Mouse (Mus musculus) liver, embryonic 14.5 days (tissue): ENCODE data around the gene Appl1. TPM values are rescaled to one million over a fixed set of nuclear protein-coding genes. Genes with fewer than 3 reads are reported as not detected.

Experiments
- ATAC-seq: fragments of 200-750 bp; cut with Nextera tagmentation; 2 replicates; pipeline ENCODE4 v1.8.0; 2017; ENCODE audit warnings: moderate number of reproducible peaks, mild to moderate bottlenecking, moderate library complexity; ENCODE audit not compliant: insufficient read depth
- DNase-seq, 3 experiments: peaks; one replicate each; pipeline ENCODE4 v3.0.0-alpha.2; 2012 to 2013; ENCODE audit warnings: low read depth in 3 of 3, low spot score in 3 of 3
- H3K27ac ChIP-seq: fragments of 300-500 bp; sonication (generic); 2 replicates; pipeline ENCODE4 v1.5.1; 2014; ENCODE audit warnings: moderate library complexity, mild to moderate bottlenecking, control low read depth, inconsistent platforms
- H3K27me3 ChIP-seq: fragments of 300-500 bp; sonication (generic); 2 replicates; pipeline ENCODE4 v1.6.1; 2014; ENCODE audit warnings: mild to moderate bottlenecking, low read length, moderate library complexity; ENCODE audit not compliant: control insufficient read depth, insufficient read depth
- H3K36me3 ChIP-seq: fragments of 300-500 bp; sonication (generic); replicated peaks from 2 replicates; pipeline ENCODE4 v1.6.1; 2014; ENCODE audit warnings: low read depth; ENCODE audit not compliant: control insufficient read depth, insufficient read depth
- H3K4me1 ChIP-seq, 2 experiments: fragments of 200-500 bp in 1 of 2; fragments of 300-500 bp in 1 of 2; sonication (generic) in 1 of 2; replicated peaks; 2 replicates each; pipeline ENCODE4 v1.6.1; 2012 to 2014; ENCODE audit warnings: antibody characterized with exemption in 1 of 2, inconsistent platforms in 1 of 2, low read length in 1 of 2; ENCODE audit not compliant: control insufficient read depth in 2 of 2, insufficient read depth in 2 of 2
- H3K4me2 ChIP-seq: fragments of 300-500 bp; sonication (generic); 2 replicates; pipeline ENCODE4 v1.6.1; 2014; ENCODE audit warnings: low read depth, mild to moderate bottlenecking, control low read depth, moderate library complexity
- H3K4me3 ChIP-seq, 2 experiments: fragments of 200-500 bp in 1 of 2; fragments of 300-500 bp in 1 of 2; sonication (generic) in 1 of 2; 2 replicates each; pipeline ENCODE4 v1.5.1; 2012 to 2014; ENCODE audit warnings: low read depth in 2 of 2, low read length in 2 of 2, mild to moderate bottlenecking in 2 of 2, control low read depth in 1 of 2, inconsistent platforms in 1 of 2, moderate library complexity in 1 of 2; ENCODE audit not compliant: insufficient read depth in 1 of 2
- H3K9ac ChIP-seq: fragments of 300-500 bp; sonication (generic); replicated peaks from 2 replicates; pipeline ENCODE4 v1.6.1; 2014; ENCODE audit warnings: mild to moderate bottlenecking, control low read depth, moderate library complexity
- H3K9me3 ChIP-seq: fragments of 300-500 bp; sonication (generic); 2 replicates; pipeline ENCODE4 v1.6.1; 2016; ENCODE audit warnings: low read length, mixed read lengths; ENCODE audit not compliant: control insufficient read depth
- CTCF ChIP-seq: IDR thresholded peaks from 2 replicates; pipeline ENCODE4 v1.5.1; 2016; ENCODE audit warnings: antibody characterized with exemption, low read depth, control low read depth
- EP300 ChIP-seq: IDR thresholded peaks from 2 replicates; pipeline ENCODE4 v1.6.1; 2016; ENCODE audit warnings: antibody characterized with exemption, low read depth
- WGBS: fragments of 180-500 bp; shearing (Covaris S2); extraction: QIAGEN DNeasy Blood & Tissue Kit; methylation state at CpG from one replicate; pipeline ENCODE4 v1.1.7; 2014; ENCODE audit not compliant: insufficient replicate concordance; 5-methylcytosine and 5-hydroxymethylcytosine counted together
- polyA plus RNA-seq, 2 experiments: library from polyadenylated mRNA; depleted of rRNA in 1 of 2; stranded (reverse) in 1 of 2; unstranded in 1 of 2; fragments of >200 nt; fragmentation: Nextera tagmentation in 1 of 2; extraction: Ambion mirVana in 1 of 2; gene quantifications; 2 replicates each; pipeline versions ENCODE4 v1.2.1 to v1.2.3; 2012 to 2014

Appl1 gene
- polyA plus RNA-seq, 2 experiments, result 2.1 to 5.4 TPM

GRCm38 (mm10) chr14:27005937-27006336 lies 34.9 kb upstream of the Appl1 start:
- Histone ChIP-seq H3K9ac (no peak overlapping the region), H3K4me1 (peaks cover 0 to 6% of the 10 kb centered on the region in 2 experiments; a peak in 2 of 4 replicates), H3K4me2 (no peak overlapping the region), H3K27ac (no peak overlapping the region), H3K27me3 (no peaks in the 10 kb centered on the region), H3K36me3 (no peaks in the 10 kb centered on the region), H3K9me3 (no peaks in the 10 kb centered on the region), H3K4me3 (no peak overlapping the region)
- DNase-seq, result no peak
- 20% methylated on average over 6 of the region's 6 CpGs for WGBS
- TF ChIP-seq EP300 (no peak), CTCF (no peak)
- no peak for ATAC-seq

- DNase-seq, result no peak
- H3K36me3 ChIP-seq, result no peaks in the 10 kb centered on the region
- ATAC-seq, result no peak
- H3K9me3 ChIP-seq, result no peaks in the 10 kb centered on the region
- H3K27ac ChIP-seq, result no peak overlapping the region
- WGBS, result 70% methylated on average over 7 of the region's 7 CpGs
- H3K27me3 ChIP-seq, result no peaks in the 10 kb centered on the region
- H3K4me1 ChIP-seq, result peaks cover 0 to 9% of the 10 kb centered on the region in 2 experiments; a peak in 3 of 4 replicates
- TF ChIP-seq CTCF (no peak), EP300 (no peak)
- H3K4me3 ChIP-seq, result no peak overlapping the region
- H3K4me2 ChIP-seq, result no peak overlapping the region
- H3K9ac ChIP-seq, result no peak overlapping the region
These were observed 33.9 kb upstream of the Appl1 start for GRCm38 (mm10) chr14:27004906-27005305.

DNA sequence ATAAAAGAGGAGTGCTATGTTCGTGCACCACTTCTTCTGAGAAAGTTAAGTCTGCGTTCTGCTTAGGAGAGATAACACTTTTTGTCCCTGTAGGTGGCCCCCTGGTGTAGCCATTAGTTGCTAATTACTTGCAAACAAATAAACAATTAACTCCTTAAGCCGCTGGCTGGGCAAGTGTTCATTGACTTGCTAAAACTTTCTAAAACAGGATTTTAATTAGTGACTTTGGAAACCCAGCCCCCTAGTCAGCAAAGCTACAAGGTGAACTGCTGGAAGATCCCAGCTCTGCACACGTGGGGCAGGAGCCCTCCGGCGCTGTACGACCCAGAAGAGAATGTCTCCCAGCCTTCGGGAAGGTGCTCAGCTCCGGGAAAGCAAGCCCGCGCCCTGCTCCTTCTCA lies 29.4 kb upstream of the Appl1 start:
- peak; percentile 8; the same call in 1 of the 2 replicates for TF ChIP-seq CTCF
- TF ChIP-seq EP300, result peak; percentile 64
- ATAC-seq, result peak; percentile 84
- H3K9ac ChIP-seq, result peak overlapping the region; percentile 76
- no peaks in the 10 kb centered on the region for H3K9me3 ChIP-seq
- H3K27me3 ChIP-seq, result no peaks in the 10 kb centered on the region
- no peaks in the 10 kb centered on the region for H3K36me3 ChIP-seq
- H3K4me1 ChIP-seq, result peaks cover 0 to 12% of the 10 kb centered on the region in 2 experiments; a peak in 3 of 4 replicates
- peak overlapping the region; percentile 65 for H3K4me2 ChIP-seq
- WGBS, result 4% methylated on average over 11 of the region's 11 CpGs
- H3K4me3 ChIP-seq, result peak overlapping the region; percentile 60 to 63
- peak overlapping the region; percentile 4 for H3K27ac ChIP-seq
- peak in 1 of 3 experiments; percentile 64 for DNase-seq

DNA sequence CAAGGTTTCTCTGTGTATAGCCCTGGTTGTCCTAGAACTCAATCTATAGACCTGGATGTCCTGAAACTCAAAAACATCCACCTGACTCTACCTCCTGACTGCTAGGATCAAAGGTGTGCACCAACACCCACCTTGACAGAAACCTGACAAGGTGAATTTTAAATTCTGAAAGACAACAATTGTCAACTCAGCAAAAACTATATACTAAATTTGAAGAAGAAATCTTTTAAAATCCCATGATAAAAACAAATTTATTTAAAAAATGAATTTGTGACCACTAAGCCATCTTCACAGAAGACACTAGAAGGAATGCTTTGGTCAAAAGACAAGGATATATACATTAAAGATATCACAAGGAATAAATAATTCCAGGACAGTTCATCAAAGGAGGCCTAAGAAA lies 25.2 kb upstream of the Appl1 start:
- Histone ChIP-seq H3K36me3 (no peaks in the 10 kb centered on the region), H3K4me2 (no peak overlapping the region), H3K9me3 (no peaks in the 10 kb centered on the region), H3K27ac (no peak overlapping the region), H3K27me3 (no peaks in the 10 kb centered on the region), H3K4me1 (peaks cover 7 to 19% of the 10 kb centered on the region in 2 experiments; a peak in 3 of 4 replicates), H3K4me3 (no peak overlapping the region), H3K9ac (no peak overlapping the region)
- TF ChIP-seq EP300 (no peak), CTCF (no peak)
- ATAC-seq, result no peak
- DNase-seq, result no peak

DNA sequence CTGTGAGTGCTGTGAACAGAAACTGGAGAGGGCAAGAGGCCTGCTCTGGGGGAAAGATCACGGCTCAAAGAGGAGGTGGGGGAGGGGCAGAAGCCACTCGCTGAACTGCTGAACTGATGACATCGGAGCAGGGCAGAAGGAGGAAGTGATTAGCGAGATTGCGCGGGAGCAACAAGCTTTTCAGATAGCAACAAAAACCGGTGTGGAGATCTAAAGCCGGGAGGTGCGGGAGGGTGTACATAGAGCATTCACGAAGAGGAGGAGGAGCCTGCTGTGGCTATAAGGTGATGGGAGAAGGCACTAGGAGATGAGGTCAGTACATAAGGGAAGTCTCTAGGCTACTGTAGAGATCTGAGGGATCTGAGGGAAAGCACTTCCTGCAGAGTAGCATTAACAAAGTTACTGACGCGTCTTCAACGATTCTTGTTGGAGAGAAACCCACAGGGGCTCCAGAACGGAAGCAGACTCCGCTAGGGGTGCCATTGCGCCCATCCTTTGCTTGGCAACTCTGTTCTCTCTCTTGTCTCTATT lies 23.2 kb upstream of the Appl1 start, which contains the start of gene Hesx1:
Gene Hesx1 (plus strand): TSS at position 206 of the 531 bp plus-strand sequence.
- Histone ChIP-seq H3K4me3 (peak within 1 kb of the TSS; percentile 40 to 59), H3K27ac (no peak within 1 kb of the TSS), H3K9me3 (no peaks in the 10 kb centered on the region), H3K36me3 (no peaks in the 10 kb centered on the region), H3K9ac (0 out of 2 replicates have a peak within 1 kb of the TSS, but pooled peaks have one; percentile 20), H3K4me1 (peaks cover 7 to 12% of the 10 kb centered on the region in 2 experiments; a peak in 3 of 4 replicates), H3K27me3 (no peaks in the 10 kb centered on the region), H3K4me2 (peak within 1 kb of the TSS; percentile 68)
- under 1% methylated on average over 16 of the region's 16 CpGs for WGBS
- peak in 2 of 3 experiments; percentile 25 to 43 for DNase-seq
- peak; percentile 66 for ATAC-seq
- TF ChIP-seq EP300 (peak; percentile 17; the same call in 1 of the 2 replicates), CTCF (peak; percentile 35)
